Mouse (Mus musculus): ENCODE measurements around the gene Prss53. TPM values are rescaled to one million over a fixed set of nuclear protein-coding genes. Genes with fewer than 3 reads are reported as not detected.

Gene Prss53
- total and polyA plus RNA-seq, 2 experiments from 2014 or later: 0.26 TPM; not detected in 1

DNA sequence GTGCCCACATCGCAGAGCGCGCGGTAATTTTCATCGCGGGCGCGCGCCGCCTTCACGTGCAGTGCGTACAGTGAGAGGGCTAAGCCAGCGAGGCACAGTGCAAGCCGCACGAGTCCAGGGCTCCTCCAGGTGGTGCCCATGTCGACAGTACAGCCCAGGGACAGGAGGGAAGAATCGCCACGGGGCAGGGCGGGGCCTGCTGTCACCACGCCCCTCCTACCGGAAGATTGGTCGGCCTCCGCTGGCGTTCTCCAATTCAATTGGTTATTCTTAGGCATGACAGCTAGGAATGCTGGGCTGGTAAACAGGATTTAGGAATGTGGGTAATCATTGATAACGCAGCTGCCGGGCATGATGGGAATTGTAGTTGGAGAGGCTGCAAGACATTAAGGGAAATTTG lies 4.7 kb upstream of the Prss53 start, which contains the start of the genes Gm21974 and Vkorc1:
TSS of gene Gm21974 (minus strand) at position 13 of the 400 bp plus-strand sequence.
TSS of gene Vkorc1 (minus strand) at position 176 of the 400 bp plus-strand sequence.
- H3K9ac ChIP-seq (replicated peaks; ENCODE audit: low read depth, low read length): peak within 1 kb of the TSS; percentile 58
- peaks cover 6% of the 10 kb centered on the region for H3K4me1 ChIP-seq (ENCODE audit: control insufficient read depth, insufficient read depth)
- ATAC-seq (ENCODE audit: insufficient read depth, low read depth) (peak; percentile 97), DNase-seq (ENCODE audit: low spot score) (peak; percentile 98)
- H3K4me3 ChIP-seq (ENCODE audit: low read depth, low read length): peak within 1 kb of the TSS; percentile 56
- peak within 1 kb of the TSS; percentile 78 for H3K27ac ChIP-seq (ENCODE audit: low read depth)
- H3K9me3 ChIP-seq (replicated peaks; ENCODE audit: control insufficient read depth, low read length): no peaks in the 10 kb centered on the region
- under 1% methylated on average over 26 of the region's 26 CpGs for WGBS
- H3K36me3 ChIP-seq (replicated peaks; ENCODE audit: control insufficient read depth, insufficient read depth, low read length): peaks cover 15% of the 10 kb centered on the region
- H3K4me2 ChIP-seq (ENCODE audit: low read depth, low read length): peak within 1 kb of the TSS; percentile 88
- H3K27me3 ChIP-seq (ENCODE audit: control insufficient read depth, insufficient read depth, low read length): no peaks in the 10 kb centered on the region
- 0 out of 2 replicates have a peak, but pooled peaks have one; percentile 29 for TF ChIP-seq EP300 (IDR thresholded peaks at IDR 0.05; ENCODE audit: low read depth)
- TF ChIP-seq CTCF (IDR thresholded peaks at IDR 0.05; ENCODE audit: low read depth): peak; percentile 39

DNA sequence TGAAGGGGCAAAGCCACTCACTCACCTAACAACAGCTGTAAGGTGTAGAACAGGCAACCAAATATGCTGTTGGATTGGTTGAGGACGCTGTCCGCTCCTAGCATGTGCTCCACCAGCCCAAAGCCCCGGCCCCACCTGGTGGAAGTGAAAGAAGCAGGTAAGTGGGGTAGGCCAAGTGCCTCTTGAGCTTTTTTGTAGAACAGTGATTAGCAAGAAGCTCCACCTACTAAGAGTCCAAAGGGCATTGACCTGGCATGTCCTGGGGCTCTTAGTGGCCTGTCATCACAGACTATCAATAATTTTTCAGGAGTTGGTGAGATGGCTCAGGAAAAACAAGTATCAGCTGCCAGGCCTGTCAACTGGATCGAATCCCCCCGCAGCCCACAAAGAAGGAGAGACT lies 3.7 kb upstream of the Prss53 start:
- H3K4me1 ChIP-seq (ENCODE audit: control insufficient read depth, insufficient read depth): peaks cover 6% of the 10 kb centered on the region
- WGBS: 65% methylated on average over 5 of the region's 5 CpGs
- H3K27ac ChIP-seq (ENCODE audit: low read depth): no peak overlapping the region
- peak overlapping the region; percentile 56 for H3K4me3 ChIP-seq (ENCODE audit: low read depth, low read length)
- no peak for DNase-seq (ENCODE audit: low spot score)
- no peak for TF ChIP-seq CTCF (IDR thresholded peaks at IDR 0.05; ENCODE audit: low read depth)
- TF ChIP-seq EP300 (IDR thresholded peaks at IDR 0.05; ENCODE audit: low read depth): no peak
- no peaks in the 10 kb centered on the region for H3K27me3 ChIP-seq (ENCODE audit: control insufficient read depth, insufficient read depth, low read length)
- H3K36me3 ChIP-seq (replicated peaks; ENCODE audit: control insufficient read depth, insufficient read depth, low read length): peaks cover 20% of the 10 kb centered on the region
- H3K4me2 ChIP-seq (ENCODE audit: low read depth, low read length): peak overlapping the region; percentile 88
- H3K9me3 ChIP-seq (replicated peaks; ENCODE audit: control insufficient read depth, low read length): no peaks in the 10 kb centered on the region
- ATAC-seq (ENCODE audit: insufficient read depth, low read depth): no peak
- peak overlapping the region; percentile 58; the same call in 1 of the 2 replicates for H3K9ac ChIP-seq (replicated peaks; ENCODE audit: low read depth, low read length)

DNA sequence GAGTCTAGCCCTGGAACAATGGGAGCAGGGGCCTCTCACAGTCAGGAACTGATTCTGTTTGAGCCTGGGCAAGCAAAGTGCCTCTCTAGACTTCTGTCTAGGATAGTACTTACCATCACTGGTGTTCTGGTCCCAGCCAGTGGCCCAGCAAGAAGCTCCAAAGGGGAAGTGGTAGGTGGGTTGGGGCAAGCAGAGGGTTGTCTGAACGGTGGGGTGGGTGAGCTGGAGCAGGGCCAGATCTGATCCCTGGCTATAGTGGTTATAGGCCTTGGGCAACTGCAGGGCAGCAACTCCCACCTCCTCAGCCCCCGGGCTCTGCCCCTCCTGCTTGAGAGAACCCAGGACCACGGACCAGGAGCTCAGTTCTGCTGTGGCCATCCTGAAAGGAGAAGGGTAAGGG lies 1.9 kb downstream of the Prss53 start:
- DNase-seq (ENCODE audit: low spot score) (no peak), ATAC-seq (ENCODE audit: insufficient read depth, low read depth) (no peak)
- no peak overlapping the region for H3K9ac ChIP-seq (replicated peaks; ENCODE audit: low read depth, low read length)
- H3K4me2 ChIP-seq (ENCODE audit: low read depth, low read length): no peak overlapping the region
- 52% methylated on average over 3 of the region's 3 CpGs for WGBS
- no peaks in the 10 kb centered on the region for H3K4me1 ChIP-seq (ENCODE audit: control insufficient read depth, insufficient read depth)
- no peak for TF ChIP-seq EP300 (IDR thresholded peaks at IDR 0.05; ENCODE audit: low read depth)
- no peak for TF ChIP-seq CTCF (IDR thresholded peaks at IDR 0.05; ENCODE audit: low read depth)
- peaks cover 63% of the 10 kb centered on the region for H3K36me3 ChIP-seq (replicated peaks; ENCODE audit: control insufficient read depth, insufficient read depth, low read length)
- no peaks in the 10 kb centered on the region for H3K9me3 ChIP-seq (replicated peaks; ENCODE audit: control insufficient read depth, low read length)
- H3K4me3 ChIP-seq (ENCODE audit: low read depth, low read length): no peak overlapping the region
- no peak overlapping the region for H3K27ac ChIP-seq (ENCODE audit: low read depth)
- H3K27me3 ChIP-seq (ENCODE audit: control insufficient read depth, insufficient read depth, low read length): no peaks in the 10 kb centered on the region

GRCm38 (mm10) chr7:127887781-127888180 lies 3.0 kb downstream of the Prss53 start:
- DNase-seq (ENCODE audit: low spot score) (no peak), ATAC-seq (ENCODE audit: insufficient read depth, low read depth) (no peak)
- no peaks in the 10 kb centered on the region for H3K9me3 ChIP-seq (replicated peaks; ENCODE audit: control insufficient read depth, low read length)
- H3K4me3 ChIP-seq (ENCODE audit: low read depth, low read length): no peak overlapping the region
- no peak overlapping the region for H3K27ac ChIP-seq (ENCODE audit: low read depth)
- H3K27me3 ChIP-seq (ENCODE audit: control insufficient read depth, insufficient read depth, low read length): no peaks in the 10 kb centered on the region
- no peak for TF ChIP-seq CTCF (IDR thresholded peaks at IDR 0.05; ENCODE audit: low read depth)
- TF ChIP-seq EP300 (IDR thresholded peaks at IDR 0.05; ENCODE audit: low read depth): no peak
- WGBS: 76% methylated on average over 3 of the region's 3 CpGs
- H3K4me1 ChIP-seq (ENCODE audit: control insufficient read depth, insufficient read depth): no peaks in the 10 kb centered on the region
- H3K9ac ChIP-seq (replicated peaks; ENCODE audit: low read depth, low read length): no peak overlapping the region
- H3K36me3 ChIP-seq (replicated peaks; ENCODE audit: control insufficient read depth, insufficient read depth, low read length): peaks cover 68% of the 10 kb centered on the region
- H3K4me2 ChIP-seq (ENCODE audit: low read depth, low read length): no peak overlapping the region

GRCm38 (mm10) chr7:127887191-127887590 lies 3.6 kb downstream of the Prss53 start:
- no peak overlapping the region for H3K27ac ChIP-seq (ENCODE audit: low read depth)
- 65% methylated on average over 8 of the region's 8 CpGs for WGBS
- no peaks in the 10 kb centered on the region for H3K9me3 ChIP-seq (replicated peaks; ENCODE audit: control insufficient read depth, low read length)
- no peak overlapping the region for H3K4me3 ChIP-seq (ENCODE audit: low read depth, low read length)
- H3K27me3 ChIP-seq (ENCODE audit: control insufficient read depth, insufficient read depth, low read length): no peaks in the 10 kb centered on the region
- H3K9ac ChIP-seq (replicated peaks; ENCODE audit: low read depth, low read length): no peak overlapping the region
- H3K4me1 ChIP-seq (ENCODE audit: control insufficient read depth, insufficient read depth): no peaks in the 10 kb centered on the region
- ATAC-seq (ENCODE audit: insufficient read depth, low read depth) (no peak), DNase-seq (ENCODE audit: low spot score) (no peak)
- H3K36me3 ChIP-seq (replicated peaks; ENCODE audit: control insufficient read depth, insufficient read depth, low read length): peaks cover 69% of the 10 kb centered on the region
- no peak overlapping the region for H3K4me2 ChIP-seq (ENCODE audit: low read depth, low read length)
- TF ChIP-seq CTCF (IDR thresholded peaks at IDR 0.05; ENCODE audit: low read depth) (no peak), EP300 (IDR thresholded peaks at IDR 0.05; ENCODE audit: low read depth) (no peak)

DNA sequence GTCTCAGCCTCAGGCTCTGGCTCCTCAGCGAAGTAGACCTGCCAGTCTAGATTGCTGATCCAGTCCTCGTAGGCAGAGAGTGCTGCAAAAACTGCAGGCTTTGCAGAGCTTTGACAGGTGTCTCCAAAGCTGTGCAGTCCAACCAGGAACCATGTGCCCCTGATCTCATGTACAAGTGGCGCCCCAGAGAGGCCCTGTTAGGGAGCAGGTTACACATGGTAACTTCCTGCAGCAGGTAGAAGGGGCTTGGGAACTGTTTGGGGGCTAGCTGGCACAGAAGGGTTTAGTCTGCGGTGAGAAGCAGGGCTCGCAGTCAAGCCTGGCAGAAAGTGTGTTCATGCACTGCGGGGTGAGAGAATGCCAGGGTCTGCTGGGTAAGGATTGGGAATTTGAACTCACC lies 4.2 kb downstream of the Prss53 start:
- no peak overlapping the region for H3K4me3 ChIP-seq (ENCODE audit: low read depth, low read length)
- H3K9me3 ChIP-seq (replicated peaks; ENCODE audit: control insufficient read depth, low read length): no peaks in the 10 kb centered on the region
- no peak for TF ChIP-seq EP300 (IDR thresholded peaks at IDR 0.05; ENCODE audit: low read depth)
- TF ChIP-seq CTCF (IDR thresholded peaks at IDR 0.05; ENCODE audit: low read depth): no peak
- ATAC-seq (ENCODE audit: insufficient read depth, low read depth): no peak
- H3K4me1 ChIP-seq (ENCODE audit: control insufficient read depth, insufficient read depth): no peaks in the 10 kb centered on the region
- no peak overlapping the region for H3K9ac ChIP-seq (replicated peaks; ENCODE audit: low read depth, low read length)
- H3K27me3 ChIP-seq (ENCODE audit: control insufficient read depth, insufficient read depth, low read length): no peaks in the 10 kb centered on the region
- no peak overlapping the region for H3K4me2 ChIP-seq (ENCODE audit: low read depth, low read length)
- H3K36me3 ChIP-seq (replicated peaks; ENCODE audit: control insufficient read depth, insufficient read depth, low read length): peaks cover 70% of the 10 kb centered on the region
- H3K27ac ChIP-seq (ENCODE audit: low read depth): no peak overlapping the region
- no peak for DNase-seq (ENCODE audit: low spot score)
- 83% methylated on average over 6 of the region's 6 CpGs for WGBS

Measured in heart, postnatal 0 days (tissue).